Mouse (Mus musculus) limb, embryonic 13.5 days (tissue): ENCODE measurements around the gene Cd24a. TPM values are rescaled to one million over a fixed set of nuclear protein-coding genes. Genes with fewer than 3 reads are reported as not detected.

Experiments
- ATAC-seq: fragments of 200-750 bp; cut with Nextera tagmentation; 2 replicates; pipeline ENCODE4 v1.8.0; 2017; ENCODE audit warnings: low read depth, moderate number of reproducible peaks, moderate TSS enrichment; ENCODE audit not compliant: low FRiP score
- H3K27ac ChIP-seq: fragments of 300-500 bp; sonication (generic); 2 replicates; pipeline ENCODE4 v1.5.1; 2015; ENCODE audit warnings: inconsistent platforms, mild to moderate bottlenecking, moderate library complexity
- H3K27me3 ChIP-seq: fragments of 300-500 bp; sonication (generic); 2 replicates; pipeline ENCODE4 v1.6.1; 2015; ENCODE audit warnings: mild to moderate bottlenecking, inconsistent platforms
- H3K36me3 ChIP-seq: fragments of 300-500 bp; sonication (generic); 2 replicates; pipeline ENCODE4 v1.6.1; 2015; ENCODE audit warnings: inconsistent platforms, mild to moderate bottlenecking, moderate library complexity
- H3K4me1 ChIP-seq: fragments of 300-500 bp; sonication (generic); 2 replicates; pipeline ENCODE4 v1.6.1; 2015; ENCODE audit warnings: inconsistent platforms
- H3K4me2 ChIP-seq: fragments of 300-500 bp; sonication (generic); replicated peaks from 2 replicates; pipeline ENCODE4 v1.6.1; 2015; ENCODE audit warnings: inconsistent platforms, mild to moderate bottlenecking, moderate library complexity
- H3K4me3 ChIP-seq: fragments of 300-500 bp; sonication (generic); 2 replicates; pipeline ENCODE4 v1.5.1; 2015; ENCODE audit warnings: moderate library complexity, mild to moderate bottlenecking, inconsistent platforms
- H3K9ac ChIP-seq: fragments of 300-500 bp; sonication (generic); 2 replicates; pipeline ENCODE4 v1.6.1; 2015; ENCODE audit warnings: mild to moderate bottlenecking, inconsistent platforms
- H3K9me3 ChIP-seq: fragments of 300-500 bp; sonication (generic); 2 replicates; pipeline ENCODE4 v1.6.1; 2016; ENCODE audit warnings: inconsistent platforms
- WGBS: fragments of 180-500 bp; shearing (Covaris S2); methylation state at CpG from one replicate; pipeline ENCODE4 v1.1.7; 2015; 5-methylcytosine and 5-hydroxymethylcytosine counted together
- polyA plus RNA-seq: library from polyadenylated mRNA; unstranded; fragments of >200 nt; fragmentation: Nextera tagmentation; extraction: Ambion mirVana; gene quantifications from 2 replicates; pipeline ENCODE4 v1.2.1, GENCODE M21; 2015

The Cd24a gene
- polyA plus RNA-seq, 1 experiment from 2014 or later: 403 TPM

DNA sequence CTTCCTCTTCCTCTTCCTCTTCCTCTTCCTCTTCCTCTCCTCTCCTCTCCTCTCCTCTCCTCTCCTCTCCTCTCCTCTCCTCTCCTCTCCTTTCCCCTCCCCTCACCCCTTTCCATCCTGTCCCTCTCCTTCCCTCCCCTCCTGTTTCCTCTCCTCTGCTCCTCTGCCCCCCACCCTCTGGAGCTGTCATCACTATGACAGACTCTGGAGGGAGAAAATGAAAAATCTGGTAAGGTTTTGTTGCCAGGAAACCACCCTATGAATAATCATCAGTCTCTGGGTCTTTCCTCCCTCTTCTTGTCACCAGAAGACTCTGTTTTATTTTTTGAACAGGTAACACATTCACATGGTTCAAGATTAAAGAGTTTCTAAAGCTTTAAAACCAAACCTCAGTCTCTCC is 53.0 kb downstream of the Cd24a start:
- ATAC-seq: no peak
- no peak overlapping the region for H3K27ac ChIP-seq
- H3K9me3 ChIP-seq: peaks cover 7% of the 10 kb centered on the region; the same call in 1 of the 2 replicates
- no peak overlapping the region for H3K9ac ChIP-seq
- H3K4me3 ChIP-seq: no peak overlapping the region
- no peak overlapping the region for H3K4me2 ChIP-seq
- H3K36me3 ChIP-seq: no peaks in the 10 kb centered on the region
- no peaks in the 10 kb centered on the region for H3K27me3 ChIP-seq
- H3K4me1 ChIP-seq: peaks cover 31% of the 10 kb centered on the region

DNA sequence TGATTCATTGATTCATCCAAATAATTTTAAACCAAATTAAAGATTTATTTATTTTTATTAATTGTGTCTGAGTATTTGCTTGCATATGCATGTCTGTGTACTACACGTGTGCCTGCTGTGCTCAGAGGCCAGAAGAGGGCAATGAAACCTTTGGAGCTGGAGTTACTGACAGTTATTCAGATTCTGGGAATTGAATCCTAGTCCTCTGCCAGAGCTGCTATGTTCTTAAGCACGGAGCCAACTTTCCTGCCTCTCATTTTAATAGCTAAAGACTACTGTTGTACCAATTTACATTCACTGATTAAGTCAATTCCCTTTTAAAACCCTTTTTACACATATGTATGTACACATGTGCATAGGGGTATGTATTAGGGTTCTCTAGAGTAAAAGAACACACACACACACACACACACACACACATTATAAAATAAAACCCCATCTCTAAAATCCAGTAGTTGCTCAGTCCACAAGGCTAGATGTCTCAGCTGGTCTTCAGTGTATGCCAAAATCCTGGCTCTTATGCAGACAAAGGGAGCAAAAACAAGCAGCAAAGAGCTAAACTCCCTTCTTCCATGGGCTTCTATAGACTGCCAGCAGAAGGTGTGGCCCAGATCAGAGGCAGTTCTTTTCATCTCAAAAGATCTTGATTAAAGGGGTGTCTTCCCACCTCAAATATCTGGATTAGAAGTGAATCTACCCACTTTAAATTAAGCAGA is 53.7 kb downstream of the Cd24a start:
- Histone ChIP-seq H3K4me3 (no peak overlapping the region), H3K4me2 (no peak overlapping the region), H3K36me3 (no peaks in the 10 kb centered on the region), H3K27me3 (no peaks in the 10 kb centered on the region), H3K27ac (no peak overlapping the region), H3K9ac (no peak overlapping the region), H3K4me1 (peaks cover 29% of the 10 kb centered on the region), H3K9me3 (peaks cover 5% of the 10 kb centered on the region; the same call in 1 of the 2 replicates)
- ATAC-seq: no peak
- WGBS: 47% methylated on average over 2 of the region's 2 CpGs

DNA sequence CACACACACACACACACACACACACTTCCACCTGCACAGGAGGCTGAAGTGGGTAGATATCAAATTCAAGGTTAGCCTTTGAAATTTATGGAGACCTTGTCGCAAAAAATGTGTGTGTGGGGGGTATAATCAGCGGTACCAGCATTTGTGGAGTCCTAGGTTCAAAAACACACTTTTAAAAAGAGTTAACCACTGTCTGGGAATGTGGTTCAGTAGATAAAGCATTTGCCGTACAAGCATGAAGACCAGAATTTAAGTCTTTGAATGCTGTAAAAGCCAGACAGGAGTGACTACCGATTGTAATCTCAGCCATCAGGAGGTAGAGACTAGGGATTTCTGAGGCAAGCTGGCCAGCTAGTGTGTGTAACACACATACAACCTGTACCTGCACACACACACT is 55.0 kb downstream of the Cd24a start:
- Histone ChIP-seq H3K36me3 (no peaks in the 10 kb centered on the region), H3K9ac (no peak overlapping the region), H3K4me1 (peaks cover 29% of the 10 kb centered on the region), H3K4me3 (no peak overlapping the region), H3K27me3 (no peaks in the 10 kb centered on the region), H3K4me2 (no peak overlapping the region), H3K27ac (no peak overlapping the region), H3K9me3 (no peaks in the 10 kb centered on the region)
- WGBS: 72% methylated on average over 4 of the region's 4 CpGs
- ATAC-seq: no peak

Other genes starting within 250 kb of the Cd24a start
- gene Bend3, start 99.5 kb upstream of the Cd24a start, polyA plus RNA-seq: 4.8 and 5.1 TPM in 2 replicates
- 13.7 and 19.6 TPM in 2 replicates for gene Gm9803, start 54.2 kb upstream of the Cd24a start, polyA plus RNA-seq
- 53.8 and 56.2 TPM in 2 replicates for gene 1700021F05Rik, start 37.3 kb upstream of the Cd24a start, polyA plus RNA-seq